Mouse (Mus musculus) MEL (cell line): ENCODE results near the gene Hspa12a. TPM values are rescaled to one million over a fixed set of nuclear protein-coding genes. Genes with fewer than 3 reads are reported as not detected.

Experiments
- DNase-seq: peaks from one replicate; pipeline ENCODE4 v3.0.0; 2011; ENCODE audit warnings: low read depth, low spot score
- H3K27ac ChIP-seq: 2 replicates; pipeline ENCODE4 v1.5.1; 2012; ENCODE audit warnings: low read depth, mild to moderate bottlenecking, control low read depth, low read length, moderate library complexity; ENCODE audit not compliant: control insufficient read depth
- H3K27me3 ChIP-seq, 2 experiments: fragments of 150-350 bp in 1 of 2; sonication (generic) in 1 of 2; 2 replicates each; pipeline ENCODE4 v1.6.1; 2012; ENCODE audit warnings: low read length in 2 of 2, mild to moderate bottlenecking in 2 of 2, improper control_type of control experiment in 1 of 2, moderate library complexity in 1 of 2; ENCODE audit not compliant: insufficient read depth in 2 of 2, control insufficient read depth in 1 of 2
- H3K36me3 ChIP-seq, 2 experiments: 2 replicates each; pipeline ENCODE4 v1.6.1; 2012 to 2014; ENCODE audit warnings: low read length in 2 of 2, improper control_type of control experiment in 1 of 2, inconsistent platforms in 1 of 2, mild to moderate bottlenecking in 1 of 2; ENCODE audit not compliant: insufficient read depth in 2 of 2, control insufficient read depth in 1 of 2
- H3K4me1 ChIP-seq, 2 experiments: fragments of 150-350 bp in 1 of 2; sonication (generic) in 1 of 2; 2 replicates each; pipeline ENCODE4 v1.6.1; 2012; ENCODE audit warnings: low read length in 2 of 2, improper control_type of control experiment in 1 of 2, mild to moderate bottlenecking in 1 of 2; ENCODE audit not compliant: insufficient read depth in 2 of 2, control insufficient read depth in 1 of 2
- H3K4me3 ChIP-seq, 2 experiments: fragments of 150-350 bp in 1 of 2; sonication (generic) in 1 of 2; 2 replicates each; pipeline ENCODE4 v1.5.1; 2012; ENCODE audit warnings: low read depth in 2 of 2, low read length in 2 of 2, mild to moderate bottlenecking in 2 of 2, moderate library complexity in 2 of 2, control low read depth in 1 of 2, improper control_type of control experiment in 1 of 2; ENCODE audit not compliant: control insufficient read depth in 1 of 2, insufficient read depth in 1 of 2
- H3K79me2 ChIP-seq: 2 replicates; pipeline ENCODE4 v1.6.1; 2012; ENCODE audit warnings: mild to moderate bottlenecking, low read length, moderate library complexity; ENCODE audit not compliant: control insufficient read depth, poor library complexity, insufficient read depth
- H3K9ac ChIP-seq: 2 replicates; pipeline ENCODE4 v1.6.1; 2012; ENCODE audit warnings: low read depth, mild to moderate bottlenecking, control low read depth, low read length, moderate library complexity; ENCODE audit not compliant: control insufficient read depth, poor library complexity, severe bottlenecking
- H3K9me3 ChIP-seq: fragments of 150-350 bp; sonication (generic); replicated peaks from 2 replicates; pipeline ENCODE4 v1.6.1; 2012; ENCODE audit warnings: mild to moderate bottlenecking, low read length, improper control_type of control experiment, moderate library complexity; ENCODE audit not compliant: insufficient read depth
- BHLHE40 ChIP-seq: IDR thresholded peaks from 2 replicates; pipeline ENCODE4 v1.6.1; 2012; ENCODE audit warnings: low read depth, mild to moderate bottlenecking, inconsistent platforms, low read length, improper control_type of control experiment, borderline replicate concordance
- CHD1 ChIP-seq: IDR thresholded peaks from 2 replicates; pipeline ENCODE4 v1.6.1; 2012; ENCODE audit warnings: low read depth, mild to moderate bottlenecking, inconsistent platforms, low read length, improper control_type of control experiment
- E2F4 ChIP-seq: IDR thresholded peaks from 2 replicates; pipeline ENCODE4 v1.6.1; 2011; ENCODE audit warnings: low read depth, low read length, improper control_type of control experiment, borderline replicate concordance
- ELF1 ChIP-seq: IDR thresholded peaks from 2 replicates; pipeline ENCODE4 v1.6.1; 2014; ENCODE audit warnings: low read depth, mild to moderate bottlenecking, inconsistent platforms, low read length, improper control_type of control experiment, moderate library complexity
- EP300 ChIP-seq, 2 experiments: IDR thresholded peaks; 2 replicates each; pipeline ENCODE4 v1.6.1; 2011; ENCODE audit warnings: improper control_type of control experiment in 2 of 2, low read length in 2 of 2, low read depth in 1 of 2, mild to moderate bottlenecking in 1 of 2
- GABPA ChIP-seq: IDR thresholded peaks from 2 replicates; pipeline ENCODE4 v1.6.1; 2012; ENCODE audit warnings: low read depth, mild to moderate bottlenecking, inconsistent platforms, low read length, improper control_type of control experiment, moderate library complexity
- GATA1 ChIP-seq: IDR thresholded peaks from 2 replicates; pipeline ENCODE4 v1.6.1; 2011; ENCODE audit warnings: low read depth, low read length, improper control_type of control experiment
- MEF2A ChIP-seq: IDR thresholded peaks from 2 replicates; pipeline ENCODE4 v1.6.1; 2014; ENCODE audit warnings: low read depth, mild to moderate bottlenecking, inconsistent platforms, low read length, improper control_type of control experiment; ENCODE audit not compliant: poor library complexity, insufficient replicate concordance, severe bottlenecking; ENCODE audit errors: extremely low read depth
- MYC ChIP-seq: IDR thresholded peaks from 2 replicates; pipeline ENCODE4 v1.6.1; 2011; ENCODE audit warnings: low read depth, mild to moderate bottlenecking, low read length, improper control_type of control experiment, moderate library complexity
- RAD21 ChIP-seq: IDR thresholded peaks from 2 replicates; pipeline ENCODE4 v1.6.1; 2011; ENCODE audit warnings: mild to moderate bottlenecking, low read depth, low read length, improper control_type of control experiment
- SIN3A ChIP-seq: IDR thresholded peaks from 2 replicates; pipeline ENCODE4 v1.6.1; 2012; ENCODE audit warnings: low read length, improper control_type of control experiment, inconsistent platforms
- SMC3 ChIP-seq: IDR thresholded peaks from 2 replicates; pipeline ENCODE4 v1.6.1; 2011; ENCODE audit warnings: low read depth, low read length, improper control_type of control experiment
- TAL1 ChIP-seq: IDR thresholded peaks from 2 replicates; pipeline ENCODE4 v1.6.1; 2012; ENCODE audit warnings: mild to moderate bottlenecking, inconsistent platforms, low read length, moderate library complexity, mixed read lengths
- UBTF ChIP-seq: IDR thresholded peaks from 2 replicates; pipeline ENCODE4 v1.6.1; 2012; ENCODE audit warnings: low read depth, mild to moderate bottlenecking, inconsistent platforms, low read length, improper control_type of control experiment, moderate library complexity, borderline replicate concordance; ENCODE audit not compliant: insufficient read depth
- polyA plus RNA-seq, 2 experiments: library from polyadenylated mRNA; stranded (reverse) in 1 of 2; unstranded in 1 of 2; fragments of >175 nt in 1 of 2; fragments of >200 nt in 1 of 2; gene quantifications; 2 replicates each; pipeline versions ENCODE4 v1.2.1 to v1.2.4; 2012; ENCODE audit warnings: low replicate concordance in 2 of 2, low read depth in 1 of 2; ENCODE audit not compliant: insufficient read length in 2 of 2, insufficient read depth in 1 of 2, missing spikeins in 1 of 2
- total RNA-seq: library from RNA; depleted of rRNA; stranded (reverse); fragments of 300-350 nt; gene quantifications from 2 replicates; pipeline ENCODE4 v1.2.3, GENCODE M21; 2012

The Hspa12a gene
- total and polyA plus RNA-seq, 3 experiments = not detected

DNA sequence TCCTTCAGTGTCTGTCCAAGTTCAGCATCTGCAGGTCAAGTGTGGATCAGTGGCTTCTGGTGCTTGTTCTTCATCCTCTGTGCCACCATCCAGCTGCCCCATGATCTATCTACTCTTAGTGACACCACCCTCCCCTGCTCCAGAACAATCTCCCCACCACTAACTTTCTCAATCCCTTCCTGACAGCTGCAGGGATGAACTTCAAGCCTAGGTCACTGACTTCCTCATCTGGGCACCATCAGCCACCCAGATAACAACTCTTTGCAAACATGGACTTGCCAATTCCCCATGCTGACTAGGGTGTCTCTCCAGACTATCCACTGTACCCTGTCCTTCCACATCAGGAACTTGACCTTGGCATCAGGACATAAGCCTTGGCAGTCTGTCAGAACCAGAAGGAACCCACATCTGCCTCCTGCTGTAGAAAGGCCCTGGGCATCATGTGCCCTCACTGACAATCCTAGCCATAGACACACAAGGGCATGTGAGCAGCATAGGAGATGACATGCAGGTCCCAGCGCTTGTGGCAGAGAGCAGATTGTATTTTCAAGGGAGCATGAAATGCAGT, 79.4 kb downstream of the Hspa12a start:
- H3K4me3 ChIP-seq = no peak overlapping the region
- TF ChIP-seq UBTF (no peak), RAD21 (no peak), SIN3A (no peak), EP300 (IDR thresholded peaks at IDR 0.05; ENCODE audit: low read depth in 1 of 2, low read length in 2 of 2) (no peak), E2F4 (no peak), GABPA (no peak), BHLHE40 (no peak), SMC3 (no peak)

DNA sequence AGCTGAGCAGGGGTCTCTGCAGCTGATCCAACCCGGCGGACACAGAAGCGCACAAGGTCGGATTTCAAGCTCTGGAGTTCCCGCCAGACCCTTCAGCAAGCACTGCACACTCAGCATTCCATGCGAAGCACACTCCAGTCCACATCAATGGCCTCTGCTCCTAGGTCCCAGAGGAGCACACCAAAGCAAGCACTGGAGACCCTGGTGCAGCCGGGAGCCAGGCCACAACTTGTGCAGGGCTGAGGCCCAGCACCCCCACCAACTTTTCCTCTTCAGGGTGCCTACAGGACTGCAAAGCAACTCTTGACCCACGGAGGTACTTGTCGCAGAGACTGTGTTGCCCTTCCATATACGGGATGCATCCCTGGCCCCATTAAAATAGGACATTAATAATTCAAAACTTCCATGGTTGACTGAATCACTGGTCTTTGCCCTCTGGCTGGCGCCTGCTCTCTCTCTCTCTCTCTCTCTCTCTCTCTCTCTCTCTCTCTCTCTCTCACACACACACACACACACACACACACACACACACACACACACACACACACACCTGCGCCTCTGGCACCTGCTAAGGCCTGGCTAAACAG, 82.2 kb downstream of the Hspa12a start:
- Histone ChIP-seq H3K27ac (no peak overlapping the region), H3K4me3 (no peak overlapping the region), H3K27me3 (no peaks in the 10 kb centered on the region), H3K36me3 (no peaks in the 10 kb centered on the region), H3K9me3 (no peaks in the 10 kb centered on the region), H3K9ac (no peak overlapping the region), H3K4me1 (no peaks in the 10 kb centered on the region), H3K79me2 (no peaks in the 10 kb centered on the region)
- TF ChIP-seq ELF1 (no peak), MYC (no peak), MEF2A (no peak), CHD1 (no peak), GATA1 (no peak), TAL1 (no peak)
- DNase-seq = no peak

More for the DNA sequence above, 79.4 kb downstream of the Hspa12a start:
- Histone ChIP-seq H3K9me3 (no peaks in the 10 kb centered on the region), H3K9ac (no peak overlapping the region), H3K36me3 (no peaks in the 10 kb centered on the region), H3K27me3 (no peaks in the 10 kb centered on the region), H3K27ac (no peak overlapping the region), H3K4me1 (no peaks in the 10 kb centered on the region), H3K79me2 (no peaks in the 10 kb centered on the region)
- DNase-seq = no peak
